Mouse (Mus musculus): Measurements from ENCODE around the gene Lamtor4. TPM values are rescaled to one million over a fixed set of nuclear protein-coding genes. Genes with fewer than 3 reads are reported as not detected.
"Not testable (repeated sequence)": the region's sequence is repeated elsewhere in the genome, so short reads cannot be mapped to it uniquely, and the experiment has no call there.

The Lamtor4 gene
- polyA plus RNA-seq (2014; fragmentation: Nextera tagmentation; extraction: Ambion mirVana): 74.7 and 85.0 TPM in 2 replicates

- H3K27ac ChIP-seq: peak within 1 kb of the TSS; percentile 80
- ATAC-seq (ENCODE audit: low FRiP score) (peak; percentile 100), DNase-seq (ENCODE audit: low spot score) (peak; percentile 93)
- peak within 1 kb of the TSS; percentile 65 for H3K4me2 ChIP-seq (replicated peaks)
- peak within 1 kb of the TSS; percentile 68 for H3K9ac ChIP-seq
- peak within 1 kb of the TSS; percentile 55 for H3K4me3 ChIP-seq (replicated peaks; ENCODE audit: low read length)
- H3K27me3 ChIP-seq (ENCODE audit: control insufficient read depth, insufficient read depth, low read length): no peaks in the 10 kb centered on the region
- under 1% methylated on average over 38 of the region's 38 CpGs for WGBS
- peaks cover 13% of the 10 kb centered on the region for H3K4me1 ChIP-seq (replicated peaks; ENCODE audit: control insufficient read depth, insufficient read depth, low read length)
- H3K9me3 ChIP-seq (ENCODE audit: control insufficient read depth, low read length): no peaks in the 10 kb centered on the region
- peaks cover 29% of the 10 kb centered on the region for H3K36me3 ChIP-seq (replicated peaks; ENCODE audit: control insufficient read depth, insufficient read depth)
These were observed at the start of gene Lamtor4 for GRCm38 (mm10) chr5:138255353-138256093. Gene Lamtor4, plus strand, starts transcription at chr5:138255482.

DNA sequence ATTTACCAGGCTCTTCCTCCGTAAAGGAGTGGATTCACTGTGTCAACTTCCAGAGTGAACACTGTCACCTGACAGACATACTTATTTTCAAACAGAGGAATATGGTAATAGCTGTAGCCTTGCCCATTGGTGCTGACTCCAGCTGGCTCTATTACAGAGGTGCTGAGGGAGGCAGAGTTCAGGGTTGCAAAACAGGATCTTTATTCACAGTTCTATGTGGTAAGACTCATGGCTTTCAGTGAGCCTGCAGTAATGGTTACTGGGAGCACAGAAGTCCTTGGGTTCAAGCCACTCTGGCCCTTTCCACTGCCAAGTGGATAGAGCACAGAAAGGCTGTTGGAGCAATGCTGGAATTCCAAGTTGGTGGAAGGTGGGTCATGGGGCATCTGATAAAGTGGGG lies 48.0 kb upstream of the Lamtor4 start:
- no peaks in the 10 kb centered on the region for H3K36me3 ChIP-seq (replicated peaks; ENCODE audit: control insufficient read depth, insufficient read depth)
- no peak overlapping the region for H3K4me2 ChIP-seq (replicated peaks)
- H3K4me1 ChIP-seq (replicated peaks; ENCODE audit: control insufficient read depth, insufficient read depth, low read length): no peaks in the 10 kb centered on the region
- peaks cover 7% of the 10 kb centered on the region; the same call in 1 of the 2 replicates for H3K9me3 ChIP-seq (ENCODE audit: control insufficient read depth, low read length)
- DNase-seq (ENCODE audit: low spot score) (no peak), ATAC-seq (ENCODE audit: low FRiP score) (no peak)
- no peaks in the 10 kb centered on the region for H3K27me3 ChIP-seq (ENCODE audit: control insufficient read depth, insufficient read depth, low read length)
- H3K9ac ChIP-seq: no peak overlapping the region
- WGBS: 85% methylated on average over 1 of the region's 1 CpGs
- no peak overlapping the region for H3K27ac ChIP-seq
- H3K4me3 ChIP-seq (replicated peaks; ENCODE audit: low read length): no peak overlapping the region

DNA sequence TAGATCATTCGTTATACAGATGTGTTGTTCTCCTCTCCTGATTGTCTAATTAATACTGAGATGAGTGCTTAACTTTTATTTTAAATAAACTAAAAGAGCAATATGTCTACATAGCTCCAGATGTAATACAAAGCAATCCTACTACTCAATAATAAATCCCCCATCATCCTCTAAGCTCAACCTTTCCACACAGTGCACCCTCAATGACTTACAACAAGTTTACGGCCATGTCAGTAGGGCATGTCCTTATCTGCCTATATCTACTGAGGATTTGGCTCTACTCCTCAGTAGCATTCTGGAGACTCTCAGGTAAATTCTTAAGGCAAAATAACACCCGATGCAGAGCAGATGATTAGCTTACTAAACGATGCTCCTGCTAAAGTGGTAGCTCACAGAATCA lies 47.4 kb upstream of the Lamtor4 start:
- Histone ChIP-seq H3K4me2 (replicated peaks) (no peak overlapping the region), H3K4me1 (replicated peaks; ENCODE audit: control insufficient read depth, insufficient read depth, low read length) (no peaks in the 10 kb centered on the region), H3K9me3 (ENCODE audit: control insufficient read depth, low read length) (peaks cover 7% of the 10 kb centered on the region; the same call in 1 of the 2 replicates), H3K9ac (no peak overlapping the region), H3K27me3 (ENCODE audit: control insufficient read depth, insufficient read depth, low read length) (no peaks in the 10 kb centered on the region), H3K36me3 (replicated peaks; ENCODE audit: control insufficient read depth, insufficient read depth) (no peaks in the 10 kb centered on the region), H3K4me3 (replicated peaks; ENCODE audit: low read length) (no peak overlapping the region), H3K27ac (no peak overlapping the region)
- no peak for DNase-seq (ENCODE audit: low spot score)
- ATAC-seq (ENCODE audit: low FRiP score): no peak
- 84% methylated on average over 4 of the region's 4 CpGs for WGBS

- H3K27ac ChIP-seq; H3K4me2 ChIP-seq (replicated peaks): not testable (repeated sequence)
- WGBS: 93% methylated on average over 13 of the region's 13 CpGs
These were observed 38.6 kb upstream of the Lamtor4 start for GRCm38 (mm10) chr5:138216632-138217031.

GRCm38 (mm10) chr5:138219864-138220263 lies 35.4 kb upstream of the Lamtor4 start:
- ATAC-seq (ENCODE audit: low FRiP score) (no peak), DNase-seq (ENCODE audit: low spot score) (no peak)
- H3K27me3 ChIP-seq (ENCODE audit: control insufficient read depth, insufficient read depth, low read length): no peaks in the 10 kb centered on the region
- 95% methylated on average over 2 of the region's 2 CpGs for WGBS
- no peaks in the 10 kb centered on the region for H3K4me1 ChIP-seq (replicated peaks; ENCODE audit: control insufficient read depth, insufficient read depth, low read length)
- no peak overlapping the region for H3K27ac ChIP-seq
- no peak overlapping the region for H3K4me2 ChIP-seq (replicated peaks)
- no peaks in the 10 kb centered on the region for H3K36me3 ChIP-seq (replicated peaks; ENCODE audit: control insufficient read depth, insufficient read depth)
- no peaks in the 10 kb centered on the region for H3K9me3 ChIP-seq (ENCODE audit: control insufficient read depth, low read length)
- H3K4me3 ChIP-seq (replicated peaks; ENCODE audit: low read length): no peak overlapping the region
- no peak overlapping the region for H3K9ac ChIP-seq

More at GRCm38 (mm10) chr5:138216632-138217031, 38.6 kb upstream of the Lamtor4 start:
- not testable (repeated sequence) for H3K4me3 ChIP-seq (replicated peaks; ENCODE audit: low read length); ATAC-seq (ENCODE audit: low FRiP score); H3K36me3 ChIP-seq (replicated peaks; ENCODE audit: control insufficient read depth, insufficient read depth); H3K9me3 ChIP-seq (ENCODE audit: control insufficient read depth, low read length); H3K9ac ChIP-seq; H3K4me1 ChIP-seq (replicated peaks; ENCODE audit: control insufficient read depth, insufficient read depth, low read length); DNase-seq (ENCODE audit: low spot score); H3K27me3 ChIP-seq (ENCODE audit: control insufficient read depth, insufficient read depth, low read length)

GRCm38 (mm10) chr5:138222111-138222510 lies 33.2 kb upstream of the Lamtor4 start:
- no peak for ATAC-seq (ENCODE audit: low FRiP score)
- Histone ChIP-seq H3K27ac (no peak overlapping the region), H3K9ac (no peak overlapping the region), H3K9me3 (ENCODE audit: control insufficient read depth, low read length) (no peaks in the 10 kb centered on the region), H3K4me2 (replicated peaks) (no peak overlapping the region), H3K4me3 (replicated peaks; ENCODE audit: low read length) (no peak overlapping the region), H3K36me3 (replicated peaks; ENCODE audit: control insufficient read depth, insufficient read depth) (no peaks in the 10 kb centered on the region), H3K27me3 (ENCODE audit: control insufficient read depth, insufficient read depth, low read length) (no peaks in the 10 kb centered on the region), H3K4me1 (replicated peaks; ENCODE audit: control insufficient read depth, insufficient read depth, low read length) (no peaks in the 10 kb centered on the region)
- WGBS: 27% methylated on average over 4 of the region's 4 CpGs
- DNase-seq (ENCODE audit: low spot score): peak; percentile 78

DNA sequence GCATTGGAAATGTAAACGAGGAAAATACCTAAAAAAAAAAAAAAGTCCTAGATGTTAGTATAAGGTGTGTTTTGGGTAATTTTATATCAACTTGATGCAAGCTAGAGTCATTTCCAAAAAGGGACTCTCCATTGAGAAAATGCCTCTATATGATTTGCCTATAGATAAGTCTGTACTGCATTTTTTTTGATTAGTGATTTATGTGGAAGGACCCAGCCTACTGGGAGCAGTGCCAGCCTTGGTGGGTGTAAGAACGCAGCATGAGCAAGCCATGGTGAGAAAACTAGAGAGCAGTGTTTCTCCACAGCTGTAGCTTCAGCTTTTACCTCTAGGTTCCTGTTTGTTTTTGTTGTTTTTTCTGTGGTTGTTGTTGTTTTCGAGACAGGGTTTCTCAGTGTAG lies 32.0 kb upstream of the Lamtor4 start:
- no peaks in the 10 kb centered on the region for H3K36me3 ChIP-seq (replicated peaks; ENCODE audit: control insufficient read depth, insufficient read depth)
- H3K9me3 ChIP-seq (ENCODE audit: control insufficient read depth, low read length): no peaks in the 10 kb centered on the region
- no peak overlapping the region for H3K4me3 ChIP-seq (replicated peaks; ENCODE audit: low read length)
- no peak overlapping the region for H3K9ac ChIP-seq
- 68% methylated on average over 3 of the region's 3 CpGs for WGBS
- H3K27me3 ChIP-seq (ENCODE audit: control insufficient read depth, insufficient read depth, low read length): no peaks in the 10 kb centered on the region
- H3K4me1 ChIP-seq (replicated peaks; ENCODE audit: control insufficient read depth, insufficient read depth, low read length): no peaks in the 10 kb centered on the region
- ATAC-seq (ENCODE audit: low FRiP score) (no peak), DNase-seq (ENCODE audit: low spot score) (no peak)
- no peak overlapping the region for H3K27ac ChIP-seq
- no peak overlapping the region for H3K4me2 ChIP-seq (replicated peaks)

DNA sequence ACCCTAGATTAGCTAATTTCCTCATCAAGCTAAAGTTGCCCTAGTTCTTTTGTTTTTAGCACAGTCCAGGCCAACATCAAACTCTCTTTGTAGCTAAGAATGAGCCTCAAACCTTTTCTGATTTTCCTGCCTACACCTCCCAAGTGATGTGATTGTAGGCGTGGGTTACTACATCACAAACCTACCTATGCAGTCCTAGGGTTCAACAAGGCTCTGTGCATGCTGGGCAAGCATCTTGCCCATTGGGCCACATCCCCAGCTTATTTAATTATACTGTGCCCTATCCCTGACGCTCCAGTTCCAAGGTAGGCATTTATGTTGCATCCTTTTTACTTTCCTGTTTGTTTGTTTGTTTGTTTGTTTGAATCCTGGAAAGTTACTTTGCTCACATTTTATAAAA lies 29.6 kb upstream of the Lamtor4 start, which contains the start of gene Nxpe5:
Gene Nxpe5 (plus strand): TSS at position 199 of the 400 bp plus-strand sequence.
- no peak within 1 kb of the TSS for H3K4me3 ChIP-seq (replicated peaks; ENCODE audit: low read length)
- H3K4me1 ChIP-seq (replicated peaks; ENCODE audit: control insufficient read depth, insufficient read depth, low read length): no peaks in the 10 kb centered on the region
- 66% methylated on average over 2 of the region's 2 CpGs for WGBS
- no peak within 1 kb of the TSS for H3K9ac ChIP-seq
- no peaks in the 10 kb centered on the region for H3K9me3 ChIP-seq (ENCODE audit: control insufficient read depth, low read length)
- H3K36me3 ChIP-seq (replicated peaks; ENCODE audit: control insufficient read depth, insufficient read depth): no peaks in the 10 kb centered on the region
- H3K27ac ChIP-seq: no peak within 1 kb of the TSS
- ATAC-seq (ENCODE audit: low FRiP score): no peak
- H3K27me3 ChIP-seq (ENCODE audit: control insufficient read depth, insufficient read depth, low read length): no peaks in the 10 kb centered on the region
- no peak for DNase-seq (ENCODE audit: low spot score)
- no peak within 1 kb of the TSS for H3K4me2 ChIP-seq (replicated peaks)

- ATAC-seq (ENCODE audit: low FRiP score): no peak
- Histone ChIP-seq H3K9ac (no peak overlapping the region), H3K4me1 (replicated peaks; ENCODE audit: control insufficient read depth, insufficient read depth, low read length) (no peaks in the 10 kb centered on the region), H3K4me3 (replicated peaks; ENCODE audit: low read length) (no peak overlapping the region), H3K9me3 (ENCODE audit: control insufficient read depth, low read length) (no peaks in the 10 kb centered on the region), H3K36me3 (replicated peaks; ENCODE audit: control insufficient read depth, insufficient read depth) (no peaks in the 10 kb centered on the region), H3K27ac (no peak overlapping the region), H3K27me3 (ENCODE audit: control insufficient read depth, insufficient read depth, low read length) (no peaks in the 10 kb centered on the region), H3K4me2 (replicated peaks) (no peak overlapping the region)
- no peak for DNase-seq (ENCODE audit: low spot score)
- WGBS: 78% methylated on average over 4 of the region's 4 CpGs
These were observed 28.8 kb upstream of the Lamtor4 start for GRCm38 (mm10) chr5:138226491-138226890.

Measured in hindbrain, embryonic 14.5 days (tissue).